Mouse (Mus musculus) lung, embryonic 14.5 days (tissue): Measurements from ENCODE around the gene Tectb. TPM values are rescaled to one million over a fixed set of nuclear protein-coding genes. Genes with fewer than 3 reads are reported as not detected.

Experiments
- ATAC-seq: fragments of 200-750 bp; cut with Nextera tagmentation; 2 replicates; pipeline ENCODE4 v1.8.0; 2017; ENCODE audit warnings: mild to moderate bottlenecking, moderate TSS enrichment, moderate library complexity; ENCODE audit not compliant: insufficient read depth
- DNase-seq: peaks from one replicate; pipeline ENCODE4 v3.0.0-alpha.2; 2015
- H3K27ac ChIP-seq: fragments of 300-500 bp; sonication (generic); 2 replicates; pipeline ENCODE4 v1.5.1; 2014; ENCODE audit warnings: low read depth, mild to moderate bottlenecking, moderate library complexity
- H3K27me3 ChIP-seq: fragments of 300-500 bp; sonication (generic); 2 replicates; pipeline ENCODE4 v1.6.1; 2014; ENCODE audit warnings: low read length, control low read depth; ENCODE audit not compliant: insufficient read depth
- H3K36me3 ChIP-seq: fragments of 300-500 bp; sonication (generic); 2 replicates; pipeline ENCODE4 v1.6.1; 2014; ENCODE audit warnings: control low read depth; ENCODE audit not compliant: insufficient read depth
- H3K4me1 ChIP-seq: fragments of 300-500 bp; sonication (generic); 2 replicates; pipeline ENCODE4 v1.6.1; 2014; ENCODE audit warnings: antibody characterized with exemption, control low read depth; ENCODE audit not compliant: insufficient read depth
- H3K4me2 ChIP-seq: fragments of 300-500 bp; sonication (generic); 2 replicates; pipeline ENCODE4 v1.6.1; 2014; ENCODE audit warnings: mild to moderate bottlenecking
- H3K4me3 ChIP-seq: fragments of 300-500 bp; sonication (generic); 2 replicates; pipeline ENCODE4 v1.5.1; 2014; ENCODE audit warnings: low read depth, low read length
- H3K9ac ChIP-seq: fragments of 300-500 bp; sonication (generic); 2 replicates; pipeline ENCODE4 v1.6.1; 2014
- H3K9me3 ChIP-seq: fragments of 300-500 bp; sonication (generic); 2 replicates; pipeline ENCODE4 v1.6.1; 2016; ENCODE audit warnings: low read depth, low read length, control low read depth
- CTCF ChIP-seq: IDR thresholded peaks from 2 replicates; pipeline ENCODE4 v1.5.1; 2016; ENCODE audit warnings: antibody characterized with exemption, low read depth
- WGBS: fragments of 180-500 bp; shearing (Covaris S2); extraction: QIAGEN DNeasy Blood & Tissue Kit; methylation state at CpG from one replicate; pipeline ENCODE4 v1.1.7; 2014; 5-methylcytosine and 5-hydroxymethylcytosine counted together
- microRNA-seq: library from miRNA; unstranded; fragments of <30 nt; microRNA quantifications from one replicate; pipeline ENCODE4, GENCODE M21; 2016; ENCODE audit warnings: borderline number of aligned reads
- polyA plus RNA-seq: library from polyadenylated mRNA; unstranded; fragments of >200 nt; fragmentation: Nextera tagmentation; extraction: Ambion mirVana; gene quantifications from 2 replicates; pipeline ENCODE4 v1.2.1, GENCODE M21; 2014

The Tectb gene
- polyA plus RNA-seq, 1 experiment from 2014 or later: not detected

DNA sequence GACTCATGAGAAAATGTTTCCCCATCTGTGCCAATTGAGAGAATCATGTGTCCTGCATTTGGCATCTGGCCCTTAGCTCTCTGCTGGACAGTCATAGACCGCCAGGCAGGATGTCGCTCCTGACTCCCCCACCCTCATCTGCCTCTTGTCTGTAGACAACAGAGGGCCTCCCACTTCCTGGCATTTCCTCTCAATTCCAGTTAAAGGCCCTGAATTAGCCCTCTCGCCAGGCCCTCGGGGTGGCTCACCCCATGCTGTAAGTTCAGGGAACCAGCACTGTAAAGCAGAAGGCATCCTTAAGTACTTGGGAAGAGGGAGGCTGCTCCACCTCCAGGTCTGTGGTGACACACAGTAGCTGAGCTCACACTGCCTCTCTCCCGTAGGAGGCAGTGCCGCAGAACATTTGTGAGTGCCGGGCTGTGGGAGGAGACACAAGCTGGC is 64.3 kb downstream of the Tectb start:
- Histone ChIP-seq H3K9ac (no peak overlapping the region), H3K27ac (peak overlapping the region; percentile 61), H3K4me1 (peaks cover 8% of the 10 kb centered on the region; the same call in 1 of the 2 replicates), H3K4me2 (no peak overlapping the region), H3K36me3 (no peaks in the 10 kb centered on the region), H3K27me3 (no peaks in the 10 kb centered on the region), H3K9me3 (no peaks in the 10 kb centered on the region), H3K4me3 (no peak overlapping the region)
- peak; percentile 66 for TF ChIP-seq CTCF
- 11% methylated on average over 7 of the region's 7 CpGs for WGBS
- peak; percentile 89 for ATAC-seq
- peak; percentile 86 for DNase-seq

Small RNAs within 50 kb of the gene (microRNA-seq; reads per million reads assigned to microRNA genes)
- 1.4 reads per million for gene Mir6715

Other genes starting within 250 kb of the Tectb start
- 29.4 and 31.0 TPM in 2 replicates for gene Gpam, start 53.5 kb upstream of the Tectb start, polyA plus RNA-seq
- not detected in 2 replicates for gene Gucy2g, start 60.5 kb downstream of the Tectb start, polyA plus RNA-seq
- gene Acsl5, start 71.2 kb downstream of the Tectb start, polyA plus RNA-seq: 60.1 and 69.3 TPM in 2 replicates
- gene Zdhhc6, start 135.3 kb downstream of the Tectb start, polyA plus RNA-seq: 105 and 106 TPM in 2 replicates
- gene Vti1a, start 135.6 kb downstream of the Tectb start, polyA plus RNA-seq: 25.0 and 25.5 TPM in 2 replicates